Mouse (Mus musculus): ENCODE data around the gene Farp1.

GRCm38 (mm10) chr14:121317312-121317671 lies 282.3 kb downstream of the Farp1 start:
- no peak for TF ChIP-seq EP300 (IDR thresholded peaks at IDR 0.05; ENCODE audit: insufficient read depth, low read depth, low read length)
- no peak for TF ChIP-seq CTCF (IDR thresholded peaks at IDR 0.05)

All from heart, adult 2 months (tissue).